Mouse (Mus musculus) kidney, embryonic 14.5 days (tissue): ENCODE measurements around the gene Fjx1. TPM values are rescaled to one million over a fixed set of nuclear protein-coding genes. Genes with fewer than 3 reads are reported as not detected.

Experiments used
- ATAC-seq: fragments of 200-750 bp; cut with Nextera tagmentation; 2 replicates; pipeline ENCODE4 v1.8.0; 2017; ENCODE audit warnings: moderate number of reproducible peaks, mild to moderate bottlenecking, moderate TSS enrichment, moderate library complexity; ENCODE audit not compliant: low FRiP score, low TSS enrichment
- H3K27ac ChIP-seq: fragments of 300-500 bp; sonication (generic); 2 replicates; pipeline ENCODE4 v1.5.1; 2014; ENCODE audit warnings: low read depth, mild to moderate bottlenecking, low read length, moderate library complexity, mixed read lengths
- H3K27me3 ChIP-seq: fragments of 300-500 bp; sonication (generic); 2 replicates; pipeline ENCODE4 v1.6.1; 2014; ENCODE audit warnings: mild to moderate bottlenecking, low read length; ENCODE audit not compliant: control insufficient read depth, insufficient read depth
- H3K36me3 ChIP-seq: fragments of 300-500 bp; sonication (generic); 2 replicates; pipeline ENCODE4 v1.6.1; 2014; ENCODE audit warnings: low read length, mixed read lengths; ENCODE audit not compliant: control insufficient read depth, insufficient read depth
- H3K4me1 ChIP-seq: fragments of 300-500 bp; sonication (generic); 2 replicates; pipeline ENCODE4 v1.6.1; 2014; ENCODE audit warnings: low read length, mixed read lengths; ENCODE audit not compliant: control insufficient read depth, insufficient read depth
- H3K4me2 ChIP-seq: fragments of 300-500 bp; sonication (generic); replicated peaks from 2 replicates; pipeline ENCODE4 v1.6.1; 2014; ENCODE audit warnings: low read depth, mild to moderate bottlenecking, low read length
- H3K4me3 ChIP-seq: fragments of 300-500 bp; sonication (generic); 2 replicates; pipeline ENCODE4 v1.5.1; 2014; ENCODE audit warnings: mild to moderate bottlenecking, low read length
- H3K9ac ChIP-seq: fragments of 300-500 bp; sonication (generic); 2 replicates; pipeline ENCODE4 v1.6.1; 2014; ENCODE audit warnings: low read depth, mild to moderate bottlenecking, low read length, moderate library complexity
- H3K9me3 ChIP-seq: fragments of 300-500 bp; sonication (generic); 2 replicates; pipeline ENCODE4 v1.6.1; 2016; ENCODE audit warnings: low read length; ENCODE audit not compliant: control insufficient read depth
- WGBS: fragments of 180-500 bp; shearing (Covaris S2); extraction: QIAGEN DNeasy Blood & Tissue Kit; methylation state at CpG from one replicate; pipeline ENCODE4 v1.1.7; 2014; 5-methylcytosine and 5-hydroxymethylcytosine counted together
- polyA plus RNA-seq: library from polyadenylated mRNA; unstranded; fragments of >200 nt; fragmentation: Nextera tagmentation; extraction: Ambion mirVana; gene quantifications from 2 replicates; pipeline ENCODE4 v1.2.1, GENCODE M21; 2014

The Fjx1 gene
- polyA plus RNA-seq = 7.8 and 9.9 TPM in 2 replicates

GRCm38 (mm10) chr2:102451671-102452549 is at the start of gene Fjx1:
Gene Fjx1 (minus strand): TSS chr2:102452499.
- ATAC-seq = peak; percentile 78
- 1% methylated on average over 35 of the region's 49 CpGs for WGBS
- Histone ChIP-seq H3K4me2 (peak within 1 kb of the TSS; percentile 81), H3K4me1 (peaks cover 19% of the 10 kb centered on the region; the same call in 1 of the 2 replicates), H3K4me3 (peak within 1 kb of the TSS; percentile 77), H3K27me3 (no peaks in the 10 kb centered on the region), H3K9me3 (no peaks in the 10 kb centered on the region), H3K27ac (peak within 1 kb of the TSS; percentile 80), H3K36me3 (no peaks in the 10 kb centered on the region), H3K9ac (peak within 1 kb of the TSS; percentile 90)

DNA sequence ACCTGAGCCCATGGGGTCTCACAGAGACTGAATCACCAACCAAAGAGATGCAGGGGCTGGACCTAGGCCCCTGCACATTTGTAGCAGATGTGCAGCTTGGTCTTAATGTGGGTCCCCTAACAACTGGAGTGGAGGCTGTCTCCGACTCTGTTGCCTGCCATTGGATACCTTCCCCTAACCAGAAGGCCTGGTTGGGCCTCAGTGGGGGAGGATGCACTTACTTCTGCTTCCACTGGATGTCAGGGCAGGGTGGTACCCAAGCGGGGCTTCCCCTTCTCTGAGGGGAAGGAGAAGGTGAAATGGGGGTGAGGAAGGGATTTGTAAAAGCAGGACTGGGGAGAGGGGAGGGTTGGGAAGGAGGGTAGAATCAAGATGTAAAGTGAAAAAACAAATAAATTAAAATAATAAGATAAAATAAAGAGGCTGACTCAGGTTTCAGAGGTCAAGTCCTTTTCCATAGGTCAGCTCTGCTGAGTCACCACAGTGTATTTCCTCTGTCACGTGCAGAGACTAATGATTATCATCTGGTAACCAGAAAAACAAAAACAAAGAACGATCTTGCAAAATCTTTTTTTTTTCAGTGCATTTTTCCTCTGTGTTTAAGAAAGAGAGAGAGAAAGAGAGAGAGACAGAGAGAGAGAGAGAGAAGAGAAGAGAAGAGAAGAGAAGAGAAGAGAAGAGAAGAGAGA is 47.8 kb upstream of the Fjx1 start:
- Histone ChIP-seq H3K27me3 (no peaks in the 10 kb centered on the region), H3K4me2 (no peak overlapping the region), H3K9ac (no peak overlapping the region), H3K27ac (no peak overlapping the region), H3K4me3 (no peak overlapping the region), H3K4me1 (no peaks in the 10 kb centered on the region), H3K9me3 (no peaks in the 10 kb centered on the region), H3K36me3 (no peaks in the 10 kb centered on the region)
- WGBS = 24% methylated on average over 4 of the region's 4 CpGs
- no peak for ATAC-seq

- WGBS = 51% methylated on average over 3 of the region's 3 CpGs
- ATAC-seq = no peak
- Histone ChIP-seq H3K9ac (no peak overlapping the region), H3K9me3 (no peaks in the 10 kb centered on the region), H3K4me3 (no peak overlapping the region), H3K27me3 (no peaks in the 10 kb centered on the region), H3K27ac (no peak overlapping the region), H3K4me2 (no peak overlapping the region), H3K4me1 (no peaks in the 10 kb centered on the region), H3K36me3 (no peaks in the 10 kb centered on the region)
Measured at GRCm38 (mm10) chr2:102480738-102481137, 28.4 kb upstream of the Fjx1 start.

GRCm38 (mm10) chr2:102476101-102476500 is 23.8 kb upstream of the Fjx1 start:
- H3K9ac ChIP-seq = no peak overlapping the region
- no peak overlapping the region for H3K27ac ChIP-seq
- H3K4me3 ChIP-seq = no peak overlapping the region
- H3K36me3 ChIP-seq = no peaks in the 10 kb centered on the region
- H3K4me1 ChIP-seq = no peaks in the 10 kb centered on the region
- no peak for ATAC-seq
- H3K4me2 ChIP-seq = no peak overlapping the region
- H3K27me3 ChIP-seq = no peaks in the 10 kb centered on the region
- H3K9me3 ChIP-seq = no peaks in the 10 kb centered on the region
- WGBS = 86% methylated on average over 2 of the region's 2 CpGs

DNA sequence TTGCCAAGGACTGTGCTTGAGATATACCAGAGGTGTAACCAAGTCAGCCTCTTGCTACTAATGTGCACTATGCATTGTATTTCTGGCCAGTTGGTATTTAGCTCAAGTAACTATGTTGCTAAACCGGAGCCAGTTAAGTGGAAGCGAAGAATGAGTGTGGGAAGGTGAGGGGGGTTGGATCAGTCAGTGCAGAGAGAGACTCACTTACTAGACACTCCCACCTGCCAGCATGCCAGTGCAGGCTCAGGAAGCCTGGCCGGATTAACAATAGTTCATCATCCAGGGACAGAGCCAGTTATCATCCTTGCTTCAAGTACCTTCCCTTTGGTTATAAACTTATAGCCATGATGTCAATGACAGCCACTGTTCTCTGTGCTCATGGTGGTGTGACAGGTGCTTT is 16.3 kb upstream of the Fjx1 start:
- Histone ChIP-seq H3K4me2 (no peak overlapping the region), H3K9me3 (no peaks in the 10 kb centered on the region), H3K27me3 (no peaks in the 10 kb centered on the region), H3K4me1 (0 out of 2 replicates have a peak, but pooled peaks cover 4% of the 10 kb centered on the region), H3K9ac (no peak overlapping the region), H3K36me3 (no peaks in the 10 kb centered on the region), H3K4me3 (no peak overlapping the region), H3K27ac (no peak overlapping the region)
- no peak for ATAC-seq
- 67% methylated on average over 3 of the region's 3 CpGs for WGBS

- WGBS = 67% methylated on average over 2 of the region's 2 CpGs
- H3K9ac ChIP-seq = no peak overlapping the region
Measured at GRCm38 (mm10) chr2:102464342-102464732, 12.0 kb upstream of the Fjx1 start.

GRCm38 (mm10) chr2:102463587-102464341 is 11.5 kb upstream of the Fjx1 start:
- no peaks in the 10 kb centered on the region for H3K36me3 ChIP-seq
- no peak overlapping the region for H3K9ac ChIP-seq
- H3K27ac ChIP-seq = no peak overlapping the region
- H3K4me3 ChIP-seq = no peak overlapping the region
- H3K4me1 ChIP-seq = 0 out of 2 replicates have a peak, but pooled peaks cover 4% of the 10 kb centered on the region
- H3K4me2 ChIP-seq = no peak overlapping the region
- H3K27me3 ChIP-seq = no peaks in the 10 kb centered on the region
- ATAC-seq = peak; percentile 81
- WGBS = 26% methylated on average over 12 of the region's 12 CpGs
- no peaks in the 10 kb centered on the region for H3K9me3 ChIP-seq

More at GRCm38 (mm10) chr2:102464342-102464732, 12.0 kb upstream of the Fjx1 start:
- 0 out of 2 replicates have a peak, but pooled peaks cover 4% of the 10 kb centered on the region for H3K4me1 ChIP-seq
- H3K36me3 ChIP-seq = no peaks in the 10 kb centered on the region
- H3K4me3 ChIP-seq = no peak overlapping the region
- no peaks in the 10 kb centered on the region for H3K27me3 ChIP-seq
- H3K9me3 ChIP-seq = no peaks in the 10 kb centered on the region
- no peak overlapping the region for H3K27ac ChIP-seq
- peak; percentile 10; the same call in 1 of the 2 replicates for ATAC-seq
- no peak overlapping the region for H3K4me2 ChIP-seq

DNA sequence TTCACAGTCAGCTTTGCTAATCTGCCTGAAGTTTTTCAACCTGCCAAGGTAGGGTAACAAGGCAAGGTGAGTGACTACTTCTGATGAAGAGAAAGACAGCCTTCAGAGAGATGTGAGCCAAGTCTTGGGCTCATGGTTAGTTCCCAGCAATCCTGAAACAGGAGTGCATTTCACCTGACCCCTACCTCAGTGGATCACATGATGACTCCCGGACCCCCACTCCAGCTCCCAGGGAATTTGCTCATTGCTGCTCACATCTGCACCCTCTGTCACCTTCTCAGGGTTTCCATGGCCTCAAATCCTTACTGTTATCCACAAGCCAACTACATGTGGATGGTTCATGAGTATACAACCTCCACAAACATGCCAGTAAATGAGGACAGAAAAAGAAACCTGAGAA is 9.2 kb upstream of the Fjx1 start:
- no peaks in the 10 kb centered on the region for H3K9me3 ChIP-seq
- H3K27ac ChIP-seq = no peak overlapping the region
- WGBS = 86% methylated on average over 1 of the region's 1 CpGs
- H3K4me2 ChIP-seq = no peak overlapping the region
- H3K4me3 ChIP-seq = no peak overlapping the region
- no peak for ATAC-seq
- no peak overlapping the region for H3K9ac ChIP-seq
- H3K4me1 ChIP-seq = 0 out of 2 replicates have a peak, but pooled peaks cover 4% of the 10 kb centered on the region
- no peaks in the 10 kb centered on the region for H3K27me3 ChIP-seq
- H3K36me3 ChIP-seq = no peaks in the 10 kb centered on the region
